Mouse (Mus musculus) MEL (cell line): ENCODE measurements around the gene Nudt8.

ENCODE experiments used
- CTCF ChIP-seq, 3 experiments: IDR thresholded peaks in 2 of 3; conservative IDR thresholded peaks in 1 of 3; 2 replicates each; pipeline ENCODE4 v1.5.1; 2011 to 2012; ENCODE audit warnings: low read length in 3 of 3, low read depth in 2 of 3, mild to moderate bottlenecking in 2 of 3, improper control_type of control experiment in 1 of 3, inconsistent platforms in 1 of 3, mixed read lengths in 1 of 3, moderate library complexity in 1 of 3; ENCODE audit not compliant: control insufficient read depth in 1 of 3, insufficient read depth in 1 of 3, poor library complexity in 1 of 3, severe bottlenecking in 1 of 3
- GATA1 ChIP-seq: IDR thresholded peaks from 2 replicates; pipeline ENCODE4 v1.6.1; 2011; ENCODE audit warnings: low read depth, low read length, improper control_type of control experiment
- HCFC1 ChIP-seq: IDR thresholded peaks from 2 replicates; pipeline ENCODE4 v1.6.1; 2012; ENCODE audit warnings: low read depth, mild to moderate bottlenecking, inconsistent platforms, low read length, improper control_type of control experiment, moderate library complexity
- MAZ ChIP-seq: IDR thresholded peaks from 2 replicates; pipeline ENCODE4 v1.6.1; 2012; ENCODE audit warnings: low read depth, mild to moderate bottlenecking, inconsistent platforms, low read length, improper control_type of control experiment
- MXI1 ChIP-seq: IDR thresholded peaks from 2 replicates; pipeline ENCODE4 v1.6.1; 2011; ENCODE audit warnings: mild to moderate bottlenecking, low read depth, low read length, improper control_type of control experiment
- MYB ChIP-seq: IDR thresholded peaks from 2 replicates; pipeline ENCODE4 v1.6.1; 2011; ENCODE audit warnings: mild to moderate bottlenecking, low read depth, low read length, improper control_type of control experiment
- MYC ChIP-seq: IDR thresholded peaks from 2 replicates; pipeline ENCODE4 v1.6.1; 2011; ENCODE audit warnings: low read depth, mild to moderate bottlenecking, low read length, improper control_type of control experiment, moderate library complexity
- POLR2A ChIP-seq, 2 experiments: IDR thresholded peaks; 2 replicates each; pipeline ENCODE4 v1.6.1; 2011 to 2012; ENCODE audit warnings: low read length in 2 of 2, mild to moderate bottlenecking in 2 of 2, control low read depth in 1 of 2, improper control_type of control experiment in 1 of 2, low read depth in 1 of 2, moderate library complexity in 1 of 2; ENCODE audit not compliant: control insufficient read depth in 1 of 2, insufficient read depth in 1 of 2, poor library complexity in 1 of 2
- USF1 ChIP-seq: IDR thresholded peaks from 2 replicates; pipeline ENCODE4 v1.6.1; 2014; ENCODE audit warnings: low read depth, mild to moderate bottlenecking, inconsistent platforms, low read length, improper control_type of control experiment, moderate library complexity

DNA sequence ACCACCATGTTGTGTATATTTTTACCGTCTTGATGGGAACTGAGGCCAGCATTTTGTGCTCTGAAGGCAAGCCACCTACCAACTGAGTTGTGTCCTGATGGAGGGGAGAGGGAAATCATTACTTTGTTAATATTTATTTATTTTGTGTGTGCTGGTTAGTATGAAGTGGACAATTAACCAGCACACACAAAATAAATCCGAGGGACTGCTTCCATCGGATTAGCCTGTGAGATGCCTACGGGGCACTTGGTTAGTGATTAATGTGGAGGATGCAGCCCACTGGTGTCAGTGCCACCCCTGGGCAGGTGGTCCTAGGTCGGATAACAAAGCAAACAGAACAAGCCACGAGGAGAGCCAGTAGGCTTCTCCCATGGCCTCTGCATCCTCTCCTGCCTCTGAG is 5.4 kb upstream of the Nudt8 start:
- TF ChIP-seq MYB (no peak), MAZ (no peak), CTCF (IDR thresholded peaks at IDR 0.05 in 2 of 3, conservative IDR thresholded peaks at IDR 0.05 in 1 of 3; ENCODE audit: control insufficient read depth in 1 of 3, insufficient read depth in 1 of 3, low read depth in 2 of 3, low read length in 3 of 3, poor library complexity in 1 of 3, severe bottlenecking in 1 of 3) (no peak), HCFC1 (no peak), POLR2A (IDR thresholded peaks at IDR 0.05; ENCODE audit: control insufficient read depth in 1 of 2, insufficient read depth in 1 of 2, low read depth in 1 of 2, low read length in 2 of 2, poor library complexity in 1 of 2) (no peak), MYC (no peak), USF1 (no peak), MXI1 (no peak), GATA1 (no peak)
